Mouse (Mus musculus) layer of hippocampus, adult 8-10 months (tissue): ENCODE data around the gene Ush1c. TPM values are rescaled to one million over a fixed set of nuclear protein-coding genes. Genes with fewer than 3 reads are reported as not detected.

ENCODE experiments used
- total RNA-seq, 4 experiments: library from RNA; stranded (reverse); gene quantifications; 2 replicates each; pipeline ENCODE4 v1.2.4; 2022

Gene Ush1c
- total RNA-seq, 4 experiments from 2014 or later = 0.16 to 0.74 (median 0.25) TPM

Other genes with a start within 250 kb of the Ush1c start
- gene Abcc6, start 208.2 kb downstream of the Ush1c start, total RNA-seq = 1 to 10 TPM; 1.8 to 3.5 (median 2.6) TPM
- 100 to 1,000 TPM in 3 of 4 experiments, 10 to 100 TPM in 1; 96.7 to 108 (median 105) TPM for gene Nomo1, start 204.8 kb downstream of the Ush1c start, total RNA-seq
- 10 to 100 TPM; 30.2 to 36.4 (median 33.9) TPM for gene Kcnj11, start 137.7 kb downstream of the Ush1c start, total RNA-seq
- gene Abcc8, start 58.5 kb downstream of the Ush1c start, total RNA-seq = 10 to 100 TPM; 39.0 to 52.6 (median 45.1) TPM
- gene Otog, start 2.5 kb upstream of the Ush1c start, total RNA-seq = under 1 TPM in 3 of 4 experiments, not detected in 1; 0.19 to 0.27 (median 0.23) TPM
- under 1 TPM in 1 of 4 experiments, not detected in 3; 0.24 TPM for gene Myod1, start 138.0 kb upstream of the Ush1c start, total RNA-seq
- gene Kcnc1, start 158.0 kb upstream of the Ush1c start, total RNA-seq = 100 to 1,000 TPM; 103 to 134 (median 116) TPM